Mouse (Mus musculus): ENCODE data around the gene Mlst8. TPM values are rescaled to one million over a fixed set of nuclear protein-coding genes. Genes with fewer than 3 reads are reported as not detected.

The Mlst8 gene
- polyA plus RNA-seq, 1 experiment = 16.0 TPM

GRCm38 (mm10) chr17:24507806-24508460 is 29.1 kb upstream of the Mlst8 start:
- H3K4me1 ChIP-seq (ENCODE audit: control insufficient read depth, insufficient read depth, low read length) = no peaks in the 10 kb centered on the region
- no peak overlapping the region for H3K27ac ChIP-seq (ENCODE audit: insufficient read depth, low read depth, low read length)
- no peak for TF ChIP-seq POLR2A (IDR thresholded peaks at IDR 0.05; ENCODE audit: borderline replicate concordance, low read depth, low read length)
- TF ChIP-seq CTCF (IDR thresholded peaks at IDR 0.05; ENCODE audit: low read depth, low read length) = no peak
- H3K4me3 ChIP-seq (ENCODE audit: insufficient read depth, low read length) = no peak overlapping the region

- Histone ChIP-seq H3K27ac (ENCODE audit: insufficient read depth, low read depth, low read length) (no peak overlapping the region), H3K4me3 (ENCODE audit: insufficient read depth, low read length) (no peak overlapping the region), H3K4me1 (ENCODE audit: control insufficient read depth, insufficient read depth, low read length) (no peaks in the 10 kb centered on the region)
- TF ChIP-seq POLR2A (IDR thresholded peaks at IDR 0.05; ENCODE audit: borderline replicate concordance, low read depth, low read length) (no peak), CTCF (IDR thresholded peaks at IDR 0.05; ENCODE audit: low read depth, low read length) (no peak)
These were observed 28.3 kb upstream of the Mlst8 start for GRCm38 (mm10) chr17:24507129-24507664.

- Histone ChIP-seq H3K4me3 (ENCODE audit: insufficient read depth, low read length) (no peak overlapping the region), H3K4me1 (ENCODE audit: control insufficient read depth, insufficient read depth, low read length) (no peaks in the 10 kb centered on the region), H3K27ac (ENCODE audit: insufficient read depth, low read depth, low read length) (no peak overlapping the region)
- TF ChIP-seq POLR2A (IDR thresholded peaks at IDR 0.05; ENCODE audit: borderline replicate concordance, low read depth, low read length) (no peak), CTCF (IDR thresholded peaks at IDR 0.05; ENCODE audit: low read depth, low read length) (no peak)
These were observed 27.6 kb upstream of the Mlst8 start for GRCm38 (mm10) chr17:24506332-24507070.

- Histone ChIP-seq H3K4me1 (ENCODE audit: control insufficient read depth, insufficient read depth, low read length) (no peaks in the 10 kb centered on the region), H3K4me3 (ENCODE audit: insufficient read depth, low read length) (no peak overlapping the region), H3K27ac (ENCODE audit: insufficient read depth, low read depth, low read length) (no peak overlapping the region)
- TF ChIP-seq CTCF (IDR thresholded peaks at IDR 0.05; ENCODE audit: low read depth, low read length) (no peak), POLR2A (IDR thresholded peaks at IDR 0.05; ENCODE audit: borderline replicate concordance, low read depth, low read length) (no peak)
These were observed 26.5 kb upstream of the Mlst8 start for GRCm38 (mm10) chr17:24505286-24505955.

- Histone ChIP-seq H3K4me3 (ENCODE audit: insufficient read depth, low read length) (no peak overlapping the region), H3K27ac (ENCODE audit: insufficient read depth, low read depth, low read length) (no peak overlapping the region), H3K4me1 (ENCODE audit: control insufficient read depth, insufficient read depth, low read length) (no peaks in the 10 kb centered on the region)
- no peak for TF ChIP-seq POLR2A (IDR thresholded peaks at IDR 0.05; ENCODE audit: borderline replicate concordance, low read depth, low read length)
- no peak for TF ChIP-seq CTCF (IDR thresholded peaks at IDR 0.05; ENCODE audit: low read depth, low read length)
These were observed 25.2 kb upstream of the Mlst8 start for GRCm38 (mm10) chr17:24504085-24504484.

GRCm38 (mm10) chr17:24502208-24502607 is 23.3 kb upstream of the Mlst8 start:
- Histone ChIP-seq H3K27ac (ENCODE audit: insufficient read depth, low read depth, low read length) (no peak overlapping the region), H3K4me1 (ENCODE audit: control insufficient read depth, insufficient read depth, low read length) (no peaks in the 10 kb centered on the region), H3K4me3 (ENCODE audit: insufficient read depth, low read length) (no peak overlapping the region)
- no peak for TF ChIP-seq POLR2A (IDR thresholded peaks at IDR 0.05; ENCODE audit: borderline replicate concordance, low read depth, low read length)
- no peak for TF ChIP-seq CTCF (IDR thresholded peaks at IDR 0.05; ENCODE audit: low read depth, low read length)

- H3K27ac ChIP-seq (ENCODE audit: insufficient read depth, low read depth, low read length) = no peak overlapping the region
These were observed 17.1 kb upstream of the Mlst8 start for GRCm38 (mm10) chr17:24496026-24496425.

GRCm38 (mm10) chr17:24495443-24495842 is 16.6 kb upstream of the Mlst8 start:
- no peak overlapping the region for H3K4me3 ChIP-seq (ENCODE audit: insufficient read depth, low read length)
- no peak overlapping the region for H3K27ac ChIP-seq (ENCODE audit: insufficient read depth, low read depth, low read length)
- TF ChIP-seq POLR2A (IDR thresholded peaks at IDR 0.05; ENCODE audit: borderline replicate concordance, low read depth, low read length) (no peak), CTCF (IDR thresholded peaks at IDR 0.05; ENCODE audit: low read depth, low read length) (no peak)
- no peaks in the 10 kb centered on the region for H3K4me1 ChIP-seq (ENCODE audit: control insufficient read depth, insufficient read depth, low read length)

More at GRCm38 (mm10) chr17:24496026-24496425, 17.1 kb upstream of the Mlst8 start:
- no peak for TF ChIP-seq POLR2A (IDR thresholded peaks at IDR 0.05; ENCODE audit: borderline replicate concordance, low read depth, low read length)
- TF ChIP-seq CTCF (IDR thresholded peaks at IDR 0.05; ENCODE audit: low read depth, low read length) = no peak
- Histone ChIP-seq H3K4me3 (ENCODE audit: insufficient read depth, low read length) (no peak overlapping the region), H3K4me1 (ENCODE audit: control insufficient read depth, insufficient read depth, low read length) (no peaks in the 10 kb centered on the region)

- Histone ChIP-seq H3K4me3 (ENCODE audit: insufficient read depth, low read length) (no peak overlapping the region), H3K27ac (ENCODE audit: insufficient read depth, low read depth, low read length) (no peak overlapping the region), H3K4me1 (ENCODE audit: control insufficient read depth, insufficient read depth, low read length) (no peaks in the 10 kb centered on the region)
- TF ChIP-seq CTCF (IDR thresholded peaks at IDR 0.05; ENCODE audit: low read depth, low read length) (peak; percentile 69), POLR2A (IDR thresholded peaks at IDR 0.05; ENCODE audit: borderline replicate concordance, low read depth, low read length) (no peak)
These were observed 15.9 kb upstream of the Mlst8 start for GRCm38 (mm10) chr17:24494627-24495335.
